Mouse (Mus musculus): Measurements from ENCODE around the gene Zfhx3. TPM values are rescaled to one million over a fixed set of nuclear protein-coding genes. Genes with fewer than 3 reads are reported as not detected.

Zfhx3 gene
- polyA plus RNA-seq, 1 experiment from 2014 or later = 44.7 TPM

DNA sequence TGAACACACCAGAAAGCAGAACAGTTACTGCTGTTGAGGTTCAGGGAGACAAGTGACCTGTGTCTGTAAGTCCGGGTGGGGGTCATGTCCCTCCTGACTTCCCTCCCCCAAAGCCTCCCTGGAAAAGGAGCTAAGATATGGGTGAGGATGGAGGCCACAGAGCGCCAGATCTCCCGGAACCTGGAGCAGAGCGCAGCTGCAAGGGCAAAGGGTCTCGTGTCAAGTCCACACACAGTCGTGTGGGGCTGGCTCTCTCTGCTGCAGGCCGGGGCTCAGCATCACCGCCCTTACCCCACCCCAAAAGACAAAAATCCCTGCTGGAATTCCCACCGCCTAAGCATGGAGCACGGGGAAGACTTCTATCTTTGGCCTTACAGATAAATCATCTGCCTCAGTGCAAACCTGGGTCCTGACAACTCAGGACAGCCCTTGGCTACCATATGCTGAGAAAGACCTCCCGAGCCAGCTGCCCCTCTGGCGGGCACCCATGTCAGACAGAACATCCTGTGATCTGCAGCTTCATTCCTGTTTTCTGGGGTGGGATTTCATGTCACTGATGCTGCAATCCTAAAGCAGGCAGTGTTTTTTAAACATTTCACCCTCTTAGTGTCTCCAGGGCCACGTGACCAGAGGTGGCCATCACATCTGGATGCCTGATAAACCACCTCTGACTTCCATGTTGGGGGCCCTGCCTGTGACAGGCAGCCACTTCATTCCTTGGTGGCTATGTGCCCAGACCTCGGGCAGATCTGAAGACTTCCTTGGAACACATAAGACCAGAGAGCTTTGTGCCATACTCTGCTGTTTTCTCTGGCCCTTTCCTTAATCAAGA lies 926.0 kb downstream of the Zfhx3 start:
- H3K4me3 ChIP-seq (ENCODE audit: low read depth, low read length) = no peak overlapping the region
- H3K27ac ChIP-seq (ENCODE audit: low read length) = peak overlapping the region; percentile 60
- H3K9me3 ChIP-seq (replicated peaks; ENCODE audit: control insufficient read depth, low read length, poor library complexity, severe bottlenecking) = no peaks in the 10 kb centered on the region
- no peak overlapping the region for H3K4me2 ChIP-seq (ENCODE audit: low read length)
- H3K4me1 ChIP-seq (ENCODE audit: control insufficient read depth, insufficient read depth, low read length) = peaks cover 5% of the 10 kb centered on the region; the same call in 1 of the 2 replicates
- WGBS = 79% methylated on average over 14 of the region's 14 CpGs
- no peak for ATAC-seq
- no peak overlapping the region for H3K9ac ChIP-seq (ENCODE audit: low read depth, low read length)
- no peaks in the 10 kb centered on the region for H3K27me3 ChIP-seq (ENCODE audit: control insufficient read depth, insufficient read depth, low read depth, low read length)
- no peaks in the 10 kb centered on the region for H3K36me3 ChIP-seq (ENCODE audit: control insufficient read depth, insufficient read depth, low read length)

- Histone ChIP-seq H3K9ac (ENCODE audit: low read depth, low read length) (no peak overlapping the region), H3K27ac (ENCODE audit: low read length) (no peak overlapping the region), H3K36me3 (ENCODE audit: control insufficient read depth, insufficient read depth, low read length) (no peaks in the 10 kb centered on the region), H3K27me3 (ENCODE audit: control insufficient read depth, insufficient read depth, low read depth, low read length) (no peaks in the 10 kb centered on the region), H3K4me3 (ENCODE audit: low read depth, low read length) (no peak overlapping the region), H3K9me3 (replicated peaks; ENCODE audit: control insufficient read depth, low read length, poor library complexity, severe bottlenecking) (no peaks in the 10 kb centered on the region), H3K4me2 (ENCODE audit: low read length) (no peak overlapping the region), H3K4me1 (ENCODE audit: control insufficient read depth, insufficient read depth, low read length) (0 out of 2 replicates have a peak, but pooled peaks cover 5% of the 10 kb centered on the region)
- WGBS = 88% methylated on average over 3 of the region's 3 CpGs
- ATAC-seq = no peak
These were observed 927.0 kb downstream of the Zfhx3 start for GRCm38 (mm10) chr8:108869420-108869819.

- whole genome bisulfite sequencing = 82% methylated on average over 5 of the region's 5 CpGs
- Histone ChIP-seq H3K4me3 (ENCODE audit: low read depth, low read length) (no peak overlapping the region), H3K4me2 (ENCODE audit: low read length) (no peak overlapping the region), H3K4me1 (ENCODE audit: control insufficient read depth, insufficient read depth, low read length) (0 out of 2 replicates have a peak, but pooled peaks cover 5% of the 10 kb centered on the region), H3K36me3 (ENCODE audit: control insufficient read depth, insufficient read depth, low read length) (no peaks in the 10 kb centered on the region), H3K27ac (ENCODE audit: low read length) (no peak overlapping the region), H3K27me3 (ENCODE audit: control insufficient read depth, insufficient read depth, low read depth, low read length) (no peaks in the 10 kb centered on the region), H3K9ac (ENCODE audit: low read depth, low read length) (no peak overlapping the region), H3K9me3 (replicated peaks; ENCODE audit: control insufficient read depth, low read length, poor library complexity, severe bottlenecking) (no peaks in the 10 kb centered on the region)
- ATAC-seq = no peak
These were observed 927.5 kb downstream of the Zfhx3 start for GRCm38 (mm10) chr8:108869935-108870334.

DNA sequence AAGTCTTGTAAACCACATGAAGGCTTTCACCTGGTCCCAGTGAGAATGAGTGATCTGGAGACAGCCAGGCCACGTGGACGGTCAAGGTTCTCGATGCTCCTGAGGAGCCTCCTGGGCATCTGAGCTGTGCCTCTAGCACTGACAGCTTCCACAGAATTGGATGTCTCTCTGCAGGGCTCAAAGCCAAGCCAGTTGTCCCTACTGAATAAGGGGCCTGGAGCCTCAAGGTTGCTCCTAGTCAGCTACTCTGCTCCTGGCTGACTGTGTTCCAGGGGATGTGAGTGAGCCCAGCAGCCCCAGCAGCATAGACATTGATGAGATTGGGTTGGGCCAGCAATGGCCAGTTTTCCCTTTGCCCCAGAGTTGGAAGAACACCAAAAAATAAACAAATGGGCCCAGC lies 927.9 kb downstream of the Zfhx3 start:
- 91% methylated on average over 3 of the region's 3 CpGs for WGBS
- Histone ChIP-seq H3K9me3 (replicated peaks; ENCODE audit: control insufficient read depth, low read length, poor library complexity, severe bottlenecking) (no peaks in the 10 kb centered on the region), H3K36me3 (ENCODE audit: control insufficient read depth, insufficient read depth, low read length) (no peaks in the 10 kb centered on the region), H3K4me1 (ENCODE audit: control insufficient read depth, insufficient read depth, low read length) (0 out of 2 replicates have a peak, but pooled peaks cover 5% of the 10 kb centered on the region), H3K4me2 (ENCODE audit: low read length) (no peak overlapping the region), H3K9ac (ENCODE audit: low read depth, low read length) (no peak overlapping the region), H3K4me3 (ENCODE audit: low read depth, low read length) (no peak overlapping the region), H3K27me3 (ENCODE audit: control insufficient read depth, insufficient read depth, low read depth, low read length) (no peaks in the 10 kb centered on the region), H3K27ac (ENCODE audit: low read length) (no peak overlapping the region)
- ATAC-seq = no peak

GRCm38 (mm10) chr8:108875722-108876121 lies 933.3 kb downstream of the Zfhx3 start:
- WGBS = 93% methylated on average over 5 of the region's 5 CpGs
- Histone ChIP-seq H3K27ac (ENCODE audit: low read length) (no peak overlapping the region), H3K4me3 (ENCODE audit: low read depth, low read length) (no peak overlapping the region), H3K4me1 (ENCODE audit: control insufficient read depth, insufficient read depth, low read length) (peaks cover 2% of the 10 kb centered on the region; the same call in 1 of the 2 replicates), H3K9me3 (replicated peaks; ENCODE audit: control insufficient read depth, low read length, poor library complexity, severe bottlenecking) (no peaks in the 10 kb centered on the region), H3K27me3 (ENCODE audit: control insufficient read depth, insufficient read depth, low read depth, low read length) (no peaks in the 10 kb centered on the region), H3K36me3 (ENCODE audit: control insufficient read depth, insufficient read depth, low read length) (no peaks in the 10 kb centered on the region), H3K9ac (ENCODE audit: low read depth, low read length) (no peak overlapping the region), H3K4me2 (ENCODE audit: low read length) (no peak overlapping the region)
- no peak for ATAC-seq

- 0 out of 2 replicates have a peak overlapping the region, but pooled peaks have one; percentile 26 for H3K27ac ChIP-seq (ENCODE audit: low read length)
- no peak overlapping the region for H3K9ac ChIP-seq (ENCODE audit: low read depth, low read length)
- no peak overlapping the region for H3K4me2 ChIP-seq (ENCODE audit: low read length)
- H3K4me3 ChIP-seq (ENCODE audit: low read depth, low read length) = no peak overlapping the region
- no peaks in the 10 kb centered on the region for H3K27me3 ChIP-seq (ENCODE audit: control insufficient read depth, insufficient read depth, low read depth, low read length)
- H3K36me3 ChIP-seq (ENCODE audit: control insufficient read depth, insufficient read depth, low read length) = no peaks in the 10 kb centered on the region
- no peaks in the 10 kb centered on the region for H3K9me3 ChIP-seq (replicated peaks; ENCODE audit: control insufficient read depth, low read length, poor library complexity, severe bottlenecking)
- 95% methylated on average over 6 of the region's 6 CpGs for WGBS
- peaks cover 9% of the 10 kb centered on the region for H3K4me1 ChIP-seq (ENCODE audit: control insufficient read depth, insufficient read depth, low read length)
- ATAC-seq = no peak
These were observed 937.7 kb downstream of the Zfhx3 start for GRCm38 (mm10) chr8:108880101-108880500.

GRCm38 (mm10) chr8:108881336-108881735 lies 938.9 kb downstream of the Zfhx3 start:
- H3K4me2 ChIP-seq (ENCODE audit: low read length) = no peak overlapping the region
- 96% methylated on average over 7 of the region's 7 CpGs for WGBS
- H3K9ac ChIP-seq (ENCODE audit: low read depth, low read length) = no peak overlapping the region
- no peak for ATAC-seq
- H3K9me3 ChIP-seq (replicated peaks; ENCODE audit: control insufficient read depth, low read length, poor library complexity, severe bottlenecking) = no peaks in the 10 kb centered on the region
- no peak overlapping the region for H3K4me3 ChIP-seq (ENCODE audit: low read depth, low read length)
- no peak overlapping the region for H3K27ac ChIP-seq (ENCODE audit: low read length)
- H3K4me1 ChIP-seq (ENCODE audit: control insufficient read depth, insufficient read depth, low read length) = peaks cover 18% of the 10 kb centered on the region
- no peaks in the 10 kb centered on the region for H3K36me3 ChIP-seq (ENCODE audit: control insufficient read depth, insufficient read depth, low read length)
- no peaks in the 10 kb centered on the region for H3K27me3 ChIP-seq (ENCODE audit: control insufficient read depth, insufficient read depth, low read depth, low read length)

DNA sequence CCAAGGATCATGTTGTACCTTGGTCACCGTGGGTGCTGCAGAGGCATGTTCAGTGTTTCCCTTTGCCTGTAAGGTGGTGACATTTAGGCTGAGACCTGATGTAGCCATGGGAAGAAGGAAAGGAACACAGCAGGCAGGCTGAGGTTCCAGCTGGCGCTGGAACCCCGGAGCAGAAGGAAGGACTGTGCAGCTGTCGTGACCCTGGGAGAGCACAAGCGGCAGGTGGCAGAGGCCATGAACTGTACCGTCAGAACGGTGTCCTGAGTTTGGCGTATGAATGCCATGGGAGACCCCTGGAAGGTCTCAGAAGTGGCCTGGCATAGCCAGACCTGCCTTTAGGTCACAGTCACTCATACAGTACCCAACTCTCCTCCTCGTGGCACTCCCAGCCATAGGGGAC lies 939.6 kb downstream of the Zfhx3 start:
- no peaks in the 10 kb centered on the region for H3K36me3 ChIP-seq (ENCODE audit: control insufficient read depth, insufficient read depth, low read length)
- H3K4me2 ChIP-seq (ENCODE audit: low read length) = no peak overlapping the region
- WGBS = 70% methylated on average over 9 of the region's 9 CpGs
- ATAC-seq = no peak
- H3K9ac ChIP-seq (ENCODE audit: low read depth, low read length) = no peak overlapping the region
- H3K4me1 ChIP-seq (ENCODE audit: control insufficient read depth, insufficient read depth, low read length) = peaks cover 23% of the 10 kb centered on the region
- no peak overlapping the region for H3K4me3 ChIP-seq (ENCODE audit: low read depth, low read length)
- H3K9me3 ChIP-seq (replicated peaks; ENCODE audit: control insufficient read depth, low read length, poor library complexity, severe bottlenecking) = no peaks in the 10 kb centered on the region
- no peaks in the 10 kb centered on the region for H3K27me3 ChIP-seq (ENCODE audit: control insufficient read depth, insufficient read depth, low read depth, low read length)
- H3K27ac ChIP-seq (ENCODE audit: low read length) = no peak overlapping the region

- Histone ChIP-seq H3K9me3 (replicated peaks; ENCODE audit: control insufficient read depth, low read length, poor library complexity, severe bottlenecking) (no peaks in the 10 kb centered on the region), H3K36me3 (ENCODE audit: control insufficient read depth, insufficient read depth, low read length) (no peaks in the 10 kb centered on the region), H3K27me3 (ENCODE audit: control insufficient read depth, insufficient read depth, low read depth, low read length) (no peaks in the 10 kb centered on the region), H3K4me1 (ENCODE audit: control insufficient read depth, insufficient read depth, low read length) (peaks cover 35% of the 10 kb centered on the region), H3K4me2 (ENCODE audit: low read length) (no peak overlapping the region), H3K4me3 (ENCODE audit: low read depth, low read length) (no peak overlapping the region), H3K27ac (ENCODE audit: low read length) (no peak overlapping the region), H3K9ac (ENCODE audit: low read depth, low read length) (no peak overlapping the region)
- no peak for ATAC-seq
- 92% methylated on average over 5 of the region's 6 CpGs for WGBS
These were observed 940.9 kb downstream of the Zfhx3 start for GRCm38 (mm10) chr8:108883381-108883780.

All from midbrain, embryonic 16.5 days (tissue).